Mouse (Mus musculus): Measurements from ENCODE around the gene Tes3-ps.

GRCm38 (mm10) chr13:49544279-49544678 is 51.2 kb downstream of the Tes3-ps start, which contains the start of gene Aspn:
- TF ChIP-seq POLR2A (IDR thresholded peaks at IDR 0.05; ENCODE audit: low read depth, low read length) = no peak
- TF ChIP-seq CTCF (conservative IDR thresholded peaks at IDR 0.05; ENCODE audit: insufficient read depth, insufficient read length, low read depth, low read length) = no peak

Data from kidney, adult 2 months (tissue).